Mouse (Mus musculus): ENCODE results near the gene Olfr222. TPM values are rescaled to one million over a fixed set of nuclear protein-coding genes. Genes with fewer than 3 reads are reported as not detected.

Gene Olfr222
- polyA plus RNA-seq, 1 experiment from 2014 or later: not detected

- Histone ChIP-seq H3K27me3 (no peaks in the 10 kb centered on the region), H3K4me3 (no peak overlapping the region), H3K27ac (no peak overlapping the region), H3K9ac (no peak overlapping the region), H3K4me2 (replicated peaks) (no peak overlapping the region), H3K9me3 (replicated peaks) (no peaks in the 10 kb centered on the region), H3K4me1 (no peaks in the 10 kb centered on the region), H3K36me3 (no peaks in the 10 kb centered on the region)
- WGBS: 41% methylated on average over 11 of the region's 11 CpGs
- no peak for ATAC-seq (ENCODE audit: low FRiP score)
These were observed 37.6 kb downstream of the Olfr222 start for GRCm38 (mm10) chr11:59538387-59538786.

DNA sequence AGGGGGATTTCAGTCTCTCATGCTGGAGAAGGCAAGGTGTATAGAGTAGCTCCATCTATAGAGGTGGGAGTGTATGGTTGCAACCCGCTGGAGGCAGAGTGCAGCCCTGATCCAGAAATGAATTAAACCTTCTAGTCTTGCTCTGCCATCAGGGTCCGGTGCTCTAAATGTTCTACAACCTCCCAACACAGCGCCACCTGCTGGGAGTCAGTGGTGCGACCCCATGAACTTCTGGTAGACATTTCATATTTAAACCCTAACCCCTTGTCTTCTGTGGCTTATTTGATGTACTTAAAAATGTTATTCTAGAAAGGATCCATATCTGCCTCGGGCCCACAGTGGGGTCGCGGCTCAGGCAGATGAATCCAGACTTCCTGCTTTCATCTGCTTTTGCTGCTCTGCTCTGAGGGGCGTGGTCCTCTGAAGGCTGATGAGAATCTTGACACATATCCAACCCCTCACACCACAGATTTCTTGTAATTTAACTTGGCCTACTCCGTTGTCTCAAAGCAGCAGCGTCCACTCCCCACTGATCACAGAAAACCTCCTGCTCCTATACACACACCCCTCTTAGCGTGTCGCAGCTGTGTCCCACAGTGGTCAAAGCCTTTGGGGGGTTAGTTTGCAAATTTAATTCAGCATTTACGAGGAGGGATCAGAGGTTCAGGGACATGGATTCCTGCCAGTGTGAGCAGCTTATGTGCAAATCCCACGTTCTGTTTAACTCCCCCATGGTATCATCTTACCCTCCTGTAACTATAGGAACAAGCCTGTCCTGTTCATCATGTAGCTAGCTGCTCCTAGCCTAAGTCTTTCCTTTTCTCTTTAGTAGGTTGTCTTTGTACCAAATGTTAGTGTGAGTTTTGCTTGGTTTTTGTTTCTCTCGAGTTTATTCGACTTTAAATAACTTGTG is 38.6 kb downstream of the Olfr222 start:
- H3K27ac ChIP-seq: no peak overlapping the region
- no peak overlapping the region for H3K4me3 ChIP-seq
- no peaks in the 10 kb centered on the region for H3K27me3 ChIP-seq
- no peak overlapping the region for H3K4me2 ChIP-seq (replicated peaks)
- ATAC-seq (ENCODE audit: low FRiP score): no peak
- no peak overlapping the region for H3K9ac ChIP-seq
- WGBS: 69% methylated on average over 16 of the region's 16 CpGs
- H3K4me1 ChIP-seq: no peaks in the 10 kb centered on the region
- H3K36me3 ChIP-seq: no peaks in the 10 kb centered on the region
- H3K9me3 ChIP-seq (replicated peaks): no peaks in the 10 kb centered on the region

DNA sequence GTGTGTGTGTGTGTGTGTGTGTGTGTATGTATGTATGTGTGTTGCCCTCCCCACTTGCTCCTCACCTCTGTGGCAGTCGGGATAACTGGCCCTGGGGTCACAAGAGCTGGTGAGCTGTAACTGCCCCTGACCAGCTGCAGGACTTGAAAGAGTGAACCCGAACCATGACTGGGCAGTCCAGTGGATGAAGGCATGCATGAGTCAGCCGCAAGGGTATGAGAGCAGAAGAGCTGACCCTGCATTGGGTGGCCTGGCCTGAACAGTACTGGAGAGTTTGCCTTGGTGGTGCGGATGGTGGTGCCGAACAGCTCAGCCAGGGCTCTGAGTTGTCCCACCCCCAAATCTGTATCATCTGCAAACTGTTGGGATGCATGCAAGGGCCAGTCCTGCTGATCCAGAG is 44.5 kb downstream of the Olfr222 start:
- H3K9me3 ChIP-seq (replicated peaks): no peaks in the 10 kb centered on the region
- no peak overlapping the region for H3K9ac ChIP-seq
- peaks cover 4% of the 10 kb centered on the region for H3K4me1 ChIP-seq
- H3K4me2 ChIP-seq (replicated peaks): no peak overlapping the region
- no peak overlapping the region for H3K27ac ChIP-seq
- H3K27me3 ChIP-seq: no peaks in the 10 kb centered on the region
- WGBS: 78% methylated on average over 5 of the region's 5 CpGs
- H3K4me3 ChIP-seq: no peak overlapping the region
- no peak for ATAC-seq (ENCODE audit: low FRiP score)
- no peaks in the 10 kb centered on the region for H3K36me3 ChIP-seq

GRCm38 (mm10) chr11:59530870-59531535 is 45.0 kb downstream of the Olfr222 start:
- no peaks in the 10 kb centered on the region for H3K36me3 ChIP-seq
- H3K27ac ChIP-seq: no peak overlapping the region
- no peak for ATAC-seq (ENCODE audit: low FRiP score)
- no peaks in the 10 kb centered on the region for H3K27me3 ChIP-seq
- 71% methylated on average over 6 of the region's 6 CpGs for WGBS
- no peaks in the 10 kb centered on the region for H3K9me3 ChIP-seq (replicated peaks)
- H3K4me2 ChIP-seq (replicated peaks): no peak overlapping the region
- H3K4me1 ChIP-seq: peaks cover 4% of the 10 kb centered on the region
- no peak overlapping the region for H3K4me3 ChIP-seq
- no peak overlapping the region for H3K9ac ChIP-seq

DNA sequence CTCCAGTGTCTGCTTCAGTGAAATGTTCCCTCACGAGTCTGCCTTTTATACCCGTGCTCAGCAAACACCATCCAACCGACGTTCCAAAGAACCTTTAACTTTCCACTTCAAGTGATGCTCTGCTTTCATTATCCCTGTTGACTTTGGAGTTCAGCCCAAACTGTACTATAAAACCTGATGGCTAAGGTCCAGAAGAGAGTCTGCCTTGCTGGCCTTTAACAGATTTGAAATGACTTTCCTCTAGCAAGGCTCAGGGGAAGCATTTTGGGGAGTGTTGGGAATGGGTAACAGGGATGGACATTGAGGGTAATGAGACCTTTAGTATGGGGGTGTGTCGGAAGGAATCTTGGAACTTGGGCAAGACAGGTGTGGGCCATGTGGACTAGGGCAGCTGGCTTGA is 45.8 kb downstream of the Olfr222 start:
- Histone ChIP-seq H3K27ac (no peak overlapping the region), H3K27me3 (no peaks in the 10 kb centered on the region), H3K9me3 (replicated peaks) (no peaks in the 10 kb centered on the region), H3K4me1 (peaks cover 4% of the 10 kb centered on the region), H3K36me3 (no peaks in the 10 kb centered on the region), H3K4me2 (replicated peaks) (no peak overlapping the region), H3K4me3 (no peak overlapping the region), H3K9ac (no peak overlapping the region)
- no peak for ATAC-seq (ENCODE audit: low FRiP score)
- whole genome bisulfite sequencing: 90% methylated on average over 5 of the region's 5 CpGs

- H3K36me3 ChIP-seq: no peaks in the 10 kb centered on the region
- H3K4me2 ChIP-seq (replicated peaks): no peak within 1 kb of the TSS
- no peak within 1 kb of the TSS for H3K4me3 ChIP-seq
- no peak for ATAC-seq (ENCODE audit: low FRiP score)
- H3K9me3 ChIP-seq (replicated peaks): no peaks in the 10 kb centered on the region
- H3K27ac ChIP-seq: no peak within 1 kb of the TSS
- H3K4me1 ChIP-seq: peaks cover 4% of the 10 kb centered on the region
- H3K9ac ChIP-seq: no peak within 1 kb of the TSS
- no peaks in the 10 kb centered on the region for H3K27me3 ChIP-seq
- WGBS: 51% methylated on average over 8 of the region's 8 CpGs
These were observed 49.5 kb downstream of the Olfr222 start, which contains the start of gene Zkscan17 for GRCm38 (mm10) chr11:59526472-59527080. Zkscan17 (minus strand) TSS chr11:59526751.

DNA sequence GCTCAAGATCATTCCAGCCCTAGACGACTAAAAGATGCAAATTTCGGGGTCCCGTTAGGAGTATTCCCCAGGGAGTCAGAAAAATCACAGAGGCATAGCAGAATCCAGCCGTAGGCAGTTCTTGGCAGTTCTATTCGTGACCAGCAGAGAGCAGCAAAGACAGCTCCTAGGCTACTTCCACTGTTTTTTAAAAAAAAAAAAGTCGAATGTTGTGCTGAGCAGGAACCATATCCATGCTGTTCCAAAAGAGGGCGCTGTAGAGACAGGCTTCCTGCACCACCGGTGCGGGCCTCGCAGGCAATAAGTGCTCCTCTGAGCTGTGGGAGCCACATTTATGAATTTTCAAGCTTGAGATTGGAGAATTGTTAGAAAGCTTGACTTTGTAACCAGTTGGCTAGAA is 50.8 kb downstream of the Olfr222 start:
- 10% methylated on average over 10 of the region's 10 CpGs for WGBS
- H3K4me2 ChIP-seq (replicated peaks): no peak overlapping the region

GRCm38 (mm10) chr11:59524150-59524549 is 51.9 kb downstream of the Olfr222 start:
- Histone ChIP-seq H3K4me3 (no peak overlapping the region), H3K9ac (no peak overlapping the region), H3K27ac (no peak overlapping the region), H3K9me3 (replicated peaks) (no peaks in the 10 kb centered on the region), H3K4me2 (replicated peaks) (no peak overlapping the region), H3K27me3 (no peaks in the 10 kb centered on the region), H3K4me1 (no peaks in the 10 kb centered on the region), H3K36me3 (no peaks in the 10 kb centered on the region)
- 98% methylated on average over 2 of the region's 2 CpGs for WGBS
- ATAC-seq (ENCODE audit: low FRiP score): no peak

More for the DNA sequence above, 50.8 kb downstream of the Olfr222 start:
- no peak for ATAC-seq (ENCODE audit: low FRiP score)
- H3K9me3 ChIP-seq (replicated peaks): no peaks in the 10 kb centered on the region
- H3K4me1 ChIP-seq: no peaks in the 10 kb centered on the region
- H3K9ac ChIP-seq: no peak overlapping the region
- no peak overlapping the region for H3K27ac ChIP-seq
- no peaks in the 10 kb centered on the region for H3K36me3 ChIP-seq
- no peak overlapping the region for H3K4me3 ChIP-seq
- no peaks in the 10 kb centered on the region for H3K27me3 ChIP-seq

Other genes starting within 250 kb of the Olfr222 start
- gene Prss38, start 200.6 kb downstream of the Olfr222 start, polyA plus RNA-seq (2016; fragmentation: Nextera tagmentation; extraction: Ambion mirVana): not detected in 2 replicates
- gene Jmjd4, start 126.2 kb downstream of the Olfr222 start, polyA plus RNA-seq (2016; fragmentation: Nextera tagmentation; extraction: Ambion mirVana): 14.6 and 14.8 TPM in 2 replicates
- 230 and 240 TPM in 2 replicates for gene Snap47, start 125.0 kb downstream of the Olfr222 start, polyA plus RNA-seq (2016; fragmentation: Nextera tagmentation; extraction: Ambion mirVana)
- 10.8 and 11.8 TPM in 2 replicates for gene Zfp867, start 103.8 kb downstream of the Olfr222 start, polyA plus RNA-seq (2016; fragmentation: Nextera tagmentation; extraction: Ambion mirVana)
- gene Zkscan17, start 49.5 kb downstream of the Olfr222 start, polyA plus RNA-seq (2016; fragmentation: Nextera tagmentation; extraction: Ambion mirVana): 24.2 and 26.0 TPM in 2 replicates
- 0.34 and 0.85 TPM in 2 replicates for gene Nlrp3, start 34.7 kb downstream of the Olfr222 start, polyA plus RNA-seq (2016; fragmentation: Nextera tagmentation; extraction: Ambion mirVana)
- gene Olfr223, start 17.1 kb upstream of the Olfr222 start, polyA plus RNA-seq (2016; fragmentation: Nextera tagmentation; extraction: Ambion mirVana): not detected in 2 replicates
- gene Mprip, start 85.1 kb upstream of the Olfr222 start, polyA plus RNA-seq (2016; fragmentation: Nextera tagmentation; extraction: Ambion mirVana): 104 and 113 TPM in 2 replicates
- 1.2 and 1.5 TPM in 2 replicates for gene Pld6, start 211.4 kb upstream of the Olfr222 start, polyA plus RNA-seq (2016; fragmentation: Nextera tagmentation; extraction: Ambion mirVana)
- gene Flcn, start 233.8 kb upstream of the Olfr222 start, polyA plus RNA-seq (2016; fragmentation: Nextera tagmentation; extraction: Ambion mirVana): 34.1 and 36.2 TPM in 2 replicates

Measured in hindbrain, embryonic 12.5 days (tissue).